Mouse (Mus musculus) brown adipose tissue, adult 24 weeks (tissue): ENCODE results near the gene Gusb. TPM values are rescaled to one million over a fixed set of nuclear protein-coding genes. Genes with fewer than 3 reads are reported as not detected.
"Not testable (repeated sequence)": the region's sequence is repeated elsewhere in the genome, so short reads cannot be mapped to it uniquely, and the experiment has no call there.

Source experiments
- H3K27ac ChIP-seq: fragments of 200-500 bp; replicated peaks from 2 replicates; pipeline ENCODE4 v1.5.1; 2012; ENCODE audit warnings: low read depth, mild to moderate bottlenecking, low read length
- H3K4me1 ChIP-seq: fragments of 200-500 bp; 2 replicates; pipeline ENCODE4 v1.6.1; 2012; ENCODE audit warnings: low read length, mixed read lengths; ENCODE audit not compliant: control insufficient read depth, insufficient read depth, insufficient read length
- H3K4me3 ChIP-seq: fragments of 200-500 bp; 2 replicates; pipeline ENCODE4 v1.5.1; 2012; ENCODE audit warnings: low read depth, mild to moderate bottlenecking, low read length, moderate library complexity; ENCODE audit not compliant: insufficient read depth
- polyA plus RNA-seq: library from polyadenylated mRNA; stranded (reverse); fragments of >200 nt; gene quantifications from 2 replicates; pipeline ENCODE4 v1.2.4, GENCODE M21; 2012; ENCODE audit not compliant: missing spikeins, insufficient read depth, insufficient read length

Gusb gene
- polyA plus RNA-seq, 1 experiment: 16.5 TPM

GRCm38 (mm10) chr5:129971491-129971890 lies 31.4 kb downstream of the Gusb start:
- Histone ChIP-seq H3K4me3 (no peak overlapping the region), H3K4me1 (no peaks in the 10 kb centered on the region), H3K27ac (no peak overlapping the region)

- H3K27ac ChIP-seq: no peak overlapping the region
- H3K4me1 ChIP-seq: peaks cover 3% of the 10 kb centered on the region
- H3K4me3 ChIP-seq: no peak overlapping the region
These were observed 34.4 kb downstream of the Gusb start for GRCm38 (mm10) chr5:129968417-129968816.

- peaks cover 3% of the 10 kb centered on the region for H3K4me1 ChIP-seq
- H3K27ac ChIP-seq: no peak overlapping the region
- H3K4me3 ChIP-seq: no peak overlapping the region
These were observed 36.4 kb downstream of the Gusb start for GRCm38 (mm10) chr5:129966448-129966847.

GRCm38 (mm10) chr5:129963224-129963623 lies 39.6 kb downstream of the Gusb start:
- Histone ChIP-seq H3K4me3 (no peak overlapping the region), H3K4me1 (peaks cover 3% of the 10 kb centered on the region)

GRCm38 (mm10) chr5:129955792-129956191 lies 47.1 kb downstream of the Gusb start:
- no peak overlapping the region for H3K4me3 ChIP-seq
- H3K27ac ChIP-seq: no peak overlapping the region
- H3K4me1 ChIP-seq: peaks cover 4% of the 10 kb centered on the region; the same call in 1 of the 2 replicates

More at GRCm38 (mm10) chr5:129963224-129963623, 39.6 kb downstream of the Gusb start:
- no peak overlapping the region for H3K27ac ChIP-seq

- H3K4me3 ChIP-seq: no peak overlapping the region
- H3K4me1 ChIP-seq: peaks cover 4% of the 10 kb centered on the region; the same call in 1 of the 2 replicates
- no peak overlapping the region for H3K27ac ChIP-seq
These were observed 48.2 kb downstream of the Gusb start for GRCm38 (mm10) chr5:129954473-129955254.

- no peak overlapping the region for H3K27ac ChIP-seq
- no peak overlapping the region for H3K4me3 ChIP-seq
- peaks cover 4% of the 10 kb centered on the region; the same call in 1 of the 2 replicates for H3K4me1 ChIP-seq
These were observed 50.7 kb downstream of the Gusb start for GRCm38 (mm10) chr5:129952143-129952542.

DNA sequence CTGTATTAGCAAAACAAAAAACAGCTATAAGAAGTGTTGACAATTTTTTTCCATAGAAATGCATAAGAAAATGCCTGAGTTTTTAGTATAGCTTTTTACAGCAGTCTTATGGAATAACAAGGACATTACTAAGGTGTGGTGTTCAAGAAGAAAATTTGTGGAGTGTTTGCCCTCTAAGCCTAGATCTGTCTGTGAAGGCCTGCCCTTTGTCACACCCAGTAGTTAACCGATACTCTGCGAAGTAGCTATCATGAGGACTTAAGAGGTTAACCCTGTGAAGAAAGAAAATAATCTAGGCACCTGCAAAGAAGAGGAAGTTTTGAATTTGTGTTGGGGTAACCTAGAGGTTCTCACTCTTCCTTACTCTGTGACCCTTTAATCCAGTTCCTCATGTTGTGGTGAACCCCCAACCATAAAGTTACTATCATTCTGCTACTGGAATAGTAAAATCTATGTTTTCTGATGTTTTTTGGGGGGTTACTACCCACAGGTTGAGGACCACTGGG lies 55.3 kb downstream of the Gusb start:
- Histone ChIP-seq H3K4me1 (no peaks in the 10 kb centered on the region), H3K27ac (no peak overlapping the region), H3K4me3 (no peak overlapping the region)

- Histone ChIP-seq H3K4me1 (no peaks in the 10 kb centered on the region), H3K27ac (no peak overlapping the region), H3K4me3 (no peak overlapping the region)
These were observed 59.4 kb downstream of the Gusb start for GRCm38 (mm10) chr5:129943402-129943801.

- not testable (repeated sequence) for H3K4me1 ChIP-seq
- peak overlapping the region; percentile 13; the same call in 1 of the 2 replicates for H3K27ac ChIP-seq
- peak overlapping the region; percentile 76 for H3K4me3 ChIP-seq
These were observed 60.5 kb downstream of the Gusb start for GRCm38 (mm10) chr5:129942073-129942939.

GRCm38 (mm10) chr5:129941495-129942045 lies 61.3 kb downstream of the Gusb start, which contains the start of gene Vkorc1l1:
TSS of gene Vkorc1l1 (plus strand) at chr5:129941970.
- Histone ChIP-seq H3K4me3 (peak within 1 kb of the TSS; percentile 76), H3K4me1 (no peaks in the 10 kb centered on the region), H3K27ac (peak within 1 kb of the TSS; percentile 57)

- H3K4me3 ChIP-seq: peak overlapping the region; percentile 60
- no peaks in the 10 kb centered on the region for H3K4me1 ChIP-seq
- H3K27ac ChIP-seq: peak overlapping the region; percentile 57
These were observed 61.9 kb downstream of the Gusb start for GRCm38 (mm10) chr5:129940736-129941494.

DNA sequence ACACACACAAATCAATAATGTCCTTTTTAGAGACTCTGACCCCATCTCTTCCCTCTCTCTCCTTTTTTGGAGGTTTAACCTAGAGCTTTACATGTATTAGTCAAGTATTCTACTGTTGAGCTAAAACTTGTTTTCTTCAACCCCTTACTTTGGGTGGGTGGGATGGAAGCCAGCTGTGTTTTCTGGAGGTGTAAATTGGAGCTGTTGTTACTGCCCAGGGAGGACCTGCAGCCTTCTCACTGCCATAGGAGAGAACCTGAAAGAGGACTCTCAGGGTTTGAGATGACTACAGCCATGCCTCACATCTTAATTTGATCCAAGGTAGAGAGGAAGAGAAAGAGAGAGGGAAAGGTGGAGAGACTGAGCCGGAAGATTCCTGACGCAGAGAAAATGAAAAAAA lies 62.6 kb downstream of the Gusb start:
- H3K4me3 ChIP-seq: no peak overlapping the region
- peak overlapping the region; percentile 19; the same call in 1 of the 2 replicates for H3K27ac ChIP-seq
- H3K4me1 ChIP-seq: no peaks in the 10 kb centered on the region
